Mouse (Mus musculus) Muller cell, postnatal 12 days (primary cell): ENCODE measurements around the gene Frk.
A peak's percentile ranks its signal among the peaks of the same experiment; 100 is the strongest.
"Not testable (repeated sequence)": the region's sequence is repeated elsewhere in the genome, so short reads cannot be mapped to it uniquely, and the experiment has no call there.

Experiments
- DNase-seq: peaks from one replicate; pipeline ENCODE4 v3.0.0-alpha.2; 2015; ENCODE audit errors: inconsistent ontology term

Gene Frk

GRCm38 (mm10) chr10:34615474-34615873, 132.3 kb downstream of the Frk start:
- DNase-seq = no peak

GRCm38 (mm10) chr10:34617216-34617615, 134.0 kb downstream of the Frk start:
- DNase-seq = peak; percentile 22

GRCm38 (mm10) chr10:34618490-34618889, 135.3 kb downstream of the Frk start:
- DNase-seq = peak; percentile 82

- not testable (repeated sequence) for DNase-seq
Measured at GRCm38 (mm10) chr10:34620540-34620939, 137.3 kb downstream of the Frk start.

- no peak for DNase-seq
Measured at GRCm38 (mm10) chr10:34638245-34638644, 155.0 kb downstream of the Frk start.
